Mouse (Mus musculus) olfactory bulb, adult 2 months (tissue): ENCODE data around the gene Ctnnbl1.

Experiments used
- CTCF ChIP-seq: fragments of 200-500 bp; IDR thresholded peaks from 2 replicates; pipeline ENCODE4 v1.5.1; 2012; ENCODE audit warnings: low read depth, mild to moderate bottlenecking, low read length, moderate library complexity; ENCODE audit not compliant: insufficient read depth
- POLR2A ChIP-seq: fragments of 200-500 bp; IDR thresholded peaks from 2 replicates; pipeline ENCODE4 v1.6.1; 2012; ENCODE audit warnings: mild to moderate bottlenecking, low read depth, low read length, moderate library complexity; ENCODE audit not compliant: insufficient read depth

DNA sequence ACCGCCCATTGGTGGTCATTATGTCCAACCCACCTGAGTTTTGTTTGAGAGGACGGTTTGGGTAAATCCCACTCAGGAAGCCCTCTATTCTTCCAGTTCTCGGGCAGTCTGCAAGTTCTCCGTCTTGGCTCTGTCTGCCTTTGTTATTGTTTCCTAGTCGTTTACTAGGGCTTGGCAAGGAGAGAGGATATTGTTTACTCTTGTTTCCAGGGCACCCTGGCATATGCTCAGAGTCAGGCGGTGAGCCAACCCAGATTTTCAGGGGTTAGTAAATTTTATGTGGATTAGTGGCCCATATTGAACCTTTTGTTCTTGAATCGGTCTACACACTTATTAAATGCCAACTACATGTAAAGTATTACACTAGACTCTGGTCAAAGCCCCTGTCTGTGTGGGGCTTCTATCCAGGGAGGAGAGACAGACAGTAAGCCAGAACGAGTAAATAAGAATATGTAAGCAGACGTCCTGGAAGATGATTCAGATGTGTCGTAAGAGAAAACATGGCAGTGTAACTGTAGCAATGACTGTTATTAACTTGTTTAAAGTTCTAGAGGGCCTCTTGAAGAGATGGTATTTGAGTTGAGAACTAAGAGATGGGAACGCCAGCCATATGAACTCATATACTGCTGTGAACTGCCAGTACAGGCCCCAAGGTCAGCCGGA is 13.9 kb downstream of the Ctnnbl1 start:
- TF ChIP-seq CTCF (no peak), POLR2A (no peak)
